Mouse (Mus musculus) stomach, postnatal 0 days (tissue): ENCODE measurements around the gene Stab1. TPM values are rescaled to one million over a fixed set of nuclear protein-coding genes. Genes with fewer than 3 reads are reported as not detected.
A peak's percentile ranks its signal among the peaks of the same experiment; 100 is the strongest.

Source experiments
- ATAC-seq: fragments of 200-750 bp; cut with Nextera tagmentation; 2 replicates; pipeline ENCODE4 v1.8.0; 2017; ENCODE audit not compliant: low FRiP score, low TSS enrichment
- DNase-seq: peaks from one replicate; pipeline ENCODE4 v3.0.0-alpha.2; 2016; ENCODE audit warnings: low spot score
- H3K27ac ChIP-seq: fragments of 300-500 bp; sonication (generic); replicated peaks from 2 replicates; pipeline ENCODE4 v1.5.1; 2014; ENCODE audit warnings: mild to moderate bottlenecking, control low read depth
- H3K27me3 ChIP-seq: fragments of 300-500 bp; sonication (generic); 2 replicates; pipeline ENCODE4 v1.6.1; 2014; ENCODE audit warnings: low read length; ENCODE audit not compliant: control insufficient read depth, insufficient read depth
- H3K36me3 ChIP-seq: fragments of 300-500 bp; sonication (generic); 2 replicates; pipeline ENCODE4 v1.6.1; 2014; ENCODE audit warnings: low read length, mixed read lengths; ENCODE audit not compliant: control insufficient read depth, insufficient read depth
- H3K4me1 ChIP-seq: fragments of 300-500 bp; sonication (generic); replicated peaks from 2 replicates; pipeline ENCODE4 v1.6.1; 2014; ENCODE audit warnings: antibody characterized with exemption; ENCODE audit not compliant: control insufficient read depth, insufficient read depth
- H3K4me2 ChIP-seq: fragments of 300-500 bp; sonication (generic); replicated peaks from 2 replicates; pipeline ENCODE4 v1.6.1; 2014; ENCODE audit warnings: low read depth, mild to moderate bottlenecking, control low read depth, moderate library complexity
- H3K4me3 ChIP-seq: fragments of 300-500 bp; sonication (generic); 2 replicates; pipeline ENCODE4 v1.5.1; 2014; ENCODE audit warnings: low read depth, low read length, control low read depth
- H3K9ac ChIP-seq: fragments of 300-500 bp; sonication (generic); 2 replicates; pipeline ENCODE4 v1.6.1; 2014; ENCODE audit warnings: mild to moderate bottlenecking, low read length, control low read depth, mixed read lengths
- H3K9me3 ChIP-seq: fragments of 300-500 bp; sonication (generic); 2 replicates; pipeline ENCODE4 v1.6.1; 2016; ENCODE audit warnings: low read length; ENCODE audit not compliant: control insufficient read depth
- CTCF ChIP-seq: IDR thresholded peaks from 2 replicates; pipeline ENCODE4 v1.5.1; 2016; ENCODE audit warnings: antibody characterized with exemption, low read depth, mild to moderate bottlenecking, moderate library complexity
- EP300 ChIP-seq: optimal IDR thresholded peaks from 2 replicates; pipeline ENCODE3; 2016; ENCODE audit warnings: antibody characterized with exemption
- WGBS: fragments of 180-500 bp; shearing (Covaris S2); extraction: QIAGEN DNeasy Blood & Tissue Kit; methylation state at CpG from one replicate; pipeline ENCODE4 v1.1.7; 2014; 5-methylcytosine and 5-hydroxymethylcytosine counted together
- polyA plus RNA-seq: library from polyadenylated mRNA; unstranded; fragments of >200 nt; fragmentation: Nextera tagmentation; extraction: Ambion mirVana; gene quantifications from 2 replicates; pipeline ENCODE4 v1.2.1, GENCODE M21; 2015

Stab1 gene
- polyA plus RNA-seq, 1 experiment from 2014 or later: 23.7 TPM

DNA sequence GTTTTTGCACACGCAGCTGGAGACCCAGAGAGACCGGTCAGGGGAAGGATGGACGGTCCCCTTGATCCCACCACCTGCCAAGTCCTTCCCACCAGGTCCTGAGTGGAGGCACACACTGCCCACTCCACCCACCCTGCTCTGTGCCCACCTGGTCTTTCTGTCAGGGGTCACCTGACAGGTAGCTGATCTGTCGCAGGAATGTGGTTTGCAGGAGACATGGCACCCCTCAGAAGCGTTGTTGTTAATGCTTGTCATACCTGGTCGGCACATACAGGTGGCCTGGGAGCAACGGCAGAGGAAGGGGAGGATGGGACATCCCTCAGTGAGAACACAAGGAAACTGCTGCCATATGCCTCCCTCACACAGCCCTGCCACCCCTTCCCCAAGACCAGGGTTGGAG lies 7.2 kb downstream of the Stab1 start:
- TF ChIP-seq EP300: no peak
- no peak for TF ChIP-seq CTCF
- DNase-seq (no peak), ATAC-seq (no peak)
- Histone ChIP-seq H3K4me1 (no peaks in the 10 kb centered on the region), H3K9ac (no peak overlapping the region), H3K27me3 (no peaks in the 10 kb centered on the region), H3K4me3 (no peak overlapping the region), H3K4me2 (no peak overlapping the region), H3K36me3 (no peaks in the 10 kb centered on the region), H3K27ac (no peak overlapping the region), H3K9me3 (no peaks in the 10 kb centered on the region)
- WGBS: 78% methylated on average over 7 of the region's 7 CpGs

DNA sequence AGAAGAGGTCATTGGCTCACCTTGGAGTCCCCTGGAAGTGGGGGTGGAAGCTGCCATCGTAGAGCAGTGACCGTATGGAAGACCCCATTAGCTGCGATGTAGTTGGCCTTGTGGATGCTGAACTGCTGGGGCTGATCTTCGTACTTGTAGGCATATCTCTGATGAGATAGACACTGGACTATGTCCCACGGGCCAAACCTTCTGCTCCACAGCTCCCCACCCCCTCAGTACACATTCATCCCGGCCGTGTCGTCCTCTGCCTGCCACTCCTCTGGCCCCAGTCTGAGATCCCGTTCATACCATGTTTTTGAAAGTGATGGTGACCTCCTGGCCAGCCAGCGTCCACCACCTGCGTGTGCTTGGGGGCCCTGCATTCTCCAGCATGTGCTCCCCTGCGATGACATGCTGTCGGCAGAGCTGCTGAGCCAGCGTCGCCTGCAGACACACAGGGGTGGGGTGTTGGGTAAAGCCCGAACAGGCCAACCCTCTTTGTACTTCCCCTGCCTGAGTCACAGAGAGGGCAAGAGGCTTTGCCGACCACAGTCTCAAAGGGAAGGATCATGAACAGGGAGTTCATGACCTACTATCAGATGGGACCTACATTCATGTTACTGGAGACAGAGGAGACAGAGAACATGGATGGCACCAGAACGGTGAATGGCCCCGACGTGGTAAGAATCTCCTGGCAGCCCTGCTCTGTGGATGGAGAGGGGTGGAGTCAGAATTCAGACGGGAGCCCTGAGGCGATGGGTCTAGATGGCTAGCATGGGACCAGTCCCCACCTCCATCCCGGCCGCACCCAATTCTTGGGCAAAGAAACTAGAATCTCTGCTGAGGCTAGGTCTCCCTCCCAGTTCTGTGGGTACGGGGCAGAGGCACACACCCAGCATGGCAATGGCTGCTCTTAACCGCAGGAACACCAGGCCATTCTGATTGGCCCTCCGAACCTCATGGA lies 8.0 kb downstream of the Stab1 start:
- WGBS: 56% methylated on average over 27 of the region's 27 CpGs
- Histone ChIP-seq H3K9me3 (no peaks in the 10 kb centered on the region), H3K4me3 (no peak overlapping the region), H3K9ac (no peak overlapping the region), H3K4me1 (no peaks in the 10 kb centered on the region), H3K27me3 (no peaks in the 10 kb centered on the region), H3K4me2 (peak overlapping the region; percentile 20; the same call in 1 of the 2 replicates), H3K36me3 (no peaks in the 10 kb centered on the region), H3K27ac (no peak overlapping the region)
- TF ChIP-seq EP300: no peak
- TF ChIP-seq CTCF: no peak
- DNase-seq: peak; percentile 39
- peak; percentile 56 for ATAC-seq

DNA sequence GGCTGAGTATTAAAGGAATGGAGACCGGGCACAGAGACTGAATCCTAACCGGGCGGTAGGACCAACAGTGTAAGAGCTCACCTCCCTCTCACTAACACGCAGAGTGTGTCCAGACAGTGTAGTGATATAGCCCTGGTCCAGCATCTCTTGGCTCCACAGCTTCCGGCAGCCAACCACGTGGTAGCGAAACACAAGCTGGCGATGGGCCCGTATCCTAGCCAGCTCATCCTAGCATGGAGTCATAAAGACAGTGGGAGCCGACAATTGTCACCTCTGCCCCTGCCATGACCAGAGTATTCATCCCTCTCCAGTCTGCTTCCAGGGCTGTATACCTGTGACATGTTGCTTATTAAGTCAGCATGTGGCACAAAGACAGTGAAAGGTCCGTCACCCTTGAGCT lies 22.7 kb downstream of the Stab1 start:
- Histone ChIP-seq H3K27ac (no peak overlapping the region), H3K4me2 (no peak overlapping the region), H3K27me3 (no peaks in the 10 kb centered on the region), H3K4me3 (no peak overlapping the region), H3K4me1 (no peaks in the 10 kb centered on the region), H3K9me3 (no peaks in the 10 kb centered on the region), H3K36me3 (no peaks in the 10 kb centered on the region), H3K9ac (no peak overlapping the region)
- TF ChIP-seq EP300 (no peak), CTCF (no peak)
- ATAC-seq: no peak
- no peak for DNase-seq
- 92% methylated on average over 11 of the region's 11 CpGs for WGBS

DNA sequence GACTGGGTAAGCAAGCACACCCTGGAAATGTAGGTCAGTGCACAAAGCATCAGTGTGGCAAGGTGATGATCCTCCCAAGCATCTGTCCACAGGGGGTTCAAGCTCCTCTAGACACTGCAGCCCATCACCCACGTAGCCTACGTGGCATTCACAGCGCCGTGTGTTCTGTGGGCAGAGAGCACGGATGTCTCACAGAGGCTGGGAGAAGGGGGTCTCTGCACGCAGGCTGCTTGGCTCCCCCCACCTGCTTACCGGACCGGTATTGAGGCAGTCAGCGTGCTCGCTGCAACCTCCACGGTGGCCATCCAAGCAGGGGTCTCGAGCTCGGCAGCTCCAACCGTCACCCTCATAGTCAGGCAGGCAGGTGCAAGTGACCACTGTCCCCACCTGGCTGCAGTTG lies 27.4 kb downstream of the Stab1 start:
- DNase-seq (no peak), ATAC-seq (no peak)
- TF ChIP-seq CTCF (no peak), EP300 (no peak)
- H3K4me3 ChIP-seq: no peak overlapping the region
- no peaks in the 10 kb centered on the region for H3K27me3 ChIP-seq
- WGBS: 96% methylated on average over 14 of the region's 14 CpGs
- H3K9ac ChIP-seq: no peak overlapping the region
- no peaks in the 10 kb centered on the region for H3K9me3 ChIP-seq
- no peaks in the 10 kb centered on the region for H3K4me1 ChIP-seq
- H3K27ac ChIP-seq: no peak overlapping the region
- H3K36me3 ChIP-seq: peaks cover 15% of the 10 kb centered on the region
- no peak overlapping the region for H3K4me2 ChIP-seq

DNA sequence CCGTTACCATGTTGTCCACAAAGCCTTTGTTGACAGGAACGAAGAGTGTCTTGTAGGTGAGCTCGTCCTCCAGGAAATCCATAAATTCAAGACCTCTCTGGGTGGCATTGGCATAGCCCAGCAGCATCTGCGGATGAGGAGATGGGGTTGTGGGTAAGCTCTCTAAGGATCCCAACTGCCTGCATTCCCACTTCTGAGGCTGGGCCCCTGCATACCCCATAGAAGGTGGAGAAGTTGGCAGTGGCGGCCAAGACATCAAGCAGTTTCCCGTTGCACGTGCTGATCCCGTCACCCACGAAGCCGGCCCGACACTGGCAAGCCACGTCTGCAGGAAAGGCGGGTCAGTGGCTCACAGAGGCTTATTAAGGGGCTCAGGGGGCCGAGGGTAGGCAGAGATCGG lies 28.3 kb downstream of the Stab1 start:
- no peak for TF ChIP-seq EP300
- TF ChIP-seq CTCF: no peak
- no peak for DNase-seq
- no peaks in the 10 kb centered on the region for H3K27me3 ChIP-seq
- H3K9ac ChIP-seq: no peak overlapping the region
- H3K36me3 ChIP-seq: peaks cover 18% of the 10 kb centered on the region
- no peak for ATAC-seq
- no peak overlapping the region for H3K27ac ChIP-seq
- H3K4me2 ChIP-seq: no peak overlapping the region
- 82% methylated on average over 15 of the region's 15 CpGs for WGBS
- no peaks in the 10 kb centered on the region for H3K9me3 ChIP-seq
- H3K4me3 ChIP-seq: no peak overlapping the region
- H3K4me1 ChIP-seq: no peaks in the 10 kb centered on the region

DNA sequence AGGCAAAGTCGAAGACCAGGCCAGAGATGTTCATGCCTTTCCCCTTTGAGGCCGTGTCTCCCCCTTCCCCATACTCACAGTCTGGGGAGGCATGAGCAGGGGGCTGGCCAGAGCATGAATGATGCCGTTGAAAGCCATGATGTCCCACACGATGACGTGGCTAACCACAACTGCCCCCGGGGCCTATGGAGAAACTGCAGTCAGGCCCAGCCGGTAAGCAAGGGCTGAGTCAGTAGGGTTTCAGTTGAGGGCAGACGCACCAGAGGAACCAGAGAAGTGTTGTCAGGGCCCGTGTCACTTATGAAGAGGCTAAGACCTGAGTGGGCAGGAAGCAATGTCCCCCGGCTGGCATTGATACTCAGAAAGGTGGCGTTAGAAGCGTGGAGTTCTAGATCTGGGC lies 28.8 kb downstream of the Stab1 start:
- Histone ChIP-seq H3K4me2 (no peak overlapping the region), H3K4me1 (no peaks in the 10 kb centered on the region), H3K9me3 (no peaks in the 10 kb centered on the region), H3K9ac (no peak overlapping the region), H3K27ac (no peak overlapping the region), H3K4me3 (no peak overlapping the region), H3K36me3 (peaks cover 18% of the 10 kb centered on the region), H3K27me3 (no peaks in the 10 kb centered on the region)
- DNase-seq (no peak), ATAC-seq (no peak)
- WGBS: 91% methylated on average over 12 of the region's 12 CpGs
- TF ChIP-seq EP300 (no peak), CTCF (no peak)
